Mouse (Mus musculus) limb, embryonic 14.5 days (tissue): ENCODE results near the gene Degs2. TPM values are rescaled to one million over a fixed set of nuclear protein-coding genes. Genes with fewer than 3 reads are reported as not detected.

ENCODE experiments used
- ATAC-seq: fragments of 200-750 bp; cut with Nextera tagmentation; 2 replicates; pipeline ENCODE4 v1.8.0; 2017; ENCODE audit warnings: low read depth, moderate number of reproducible peaks, moderate TSS enrichment; ENCODE audit not compliant: low FRiP score
- DNase-seq: peaks from one replicate; pipeline ENCODE4 v3.0.0-alpha.2; 2015; ENCODE audit warnings: low spot score
- H3K27ac ChIP-seq: fragments of 300-500 bp; sonication (generic); replicated peaks from 2 replicates; pipeline ENCODE4 v1.5.1; 2014; ENCODE audit warnings: low read depth, mild to moderate bottlenecking, low read length, moderate library complexity, mixed read lengths
- H3K27me3 ChIP-seq: fragments of 300-500 bp; sonication (generic); 2 replicates; pipeline ENCODE4 v1.6.1; 2014; ENCODE audit warnings: low read length, mixed read lengths; ENCODE audit not compliant: control insufficient read depth, insufficient read depth
- H3K36me3 ChIP-seq: fragments of 300-500 bp; sonication (generic); 2 replicates; pipeline ENCODE4 v1.6.1; 2014; ENCODE audit warnings: mild to moderate bottlenecking, low read length, moderate library complexity, mixed read lengths; ENCODE audit not compliant: control insufficient read depth, insufficient read depth
- H3K4me1 ChIP-seq: fragments of 300-500 bp; sonication (generic); 2 replicates; pipeline ENCODE4 v1.6.1; 2014; ENCODE audit warnings: antibody characterized with exemption, low read length, mixed read lengths; ENCODE audit not compliant: control insufficient read depth, insufficient read depth
- H3K4me2 ChIP-seq: fragments of 300-500 bp; sonication (generic); replicated peaks from 2 replicates; pipeline ENCODE4 v1.6.1; 2014; ENCODE audit warnings: low read depth, mild to moderate bottlenecking, low read length, moderate library complexity; ENCODE audit not compliant: severe bottlenecking
- H3K4me3 ChIP-seq: fragments of 300-500 bp; sonication (generic); replicated peaks from 2 replicates; pipeline ENCODE4 v1.5.1; 2014; ENCODE audit warnings: low read length
- H3K9ac ChIP-seq: fragments of 300-500 bp; sonication (generic); 2 replicates; pipeline ENCODE4 v1.6.1; 2014; ENCODE audit warnings: mild to moderate bottlenecking, low read depth, low read length, moderate library complexity; ENCODE audit not compliant: severe bottlenecking
- H3K9me3 ChIP-seq: fragments of 300-500 bp; sonication (generic); 2 replicates; pipeline ENCODE4 v1.6.1; 2016; ENCODE audit warnings: low read length; ENCODE audit not compliant: control insufficient read depth
- POLR2A ChIP-seq: fragments of 200-500 bp; IDR thresholded peaks from 2 replicates; pipeline ENCODE4 v1.8.0; 2012; ENCODE audit warnings: inconsistent platforms, mild to moderate bottlenecking, moderate library complexity, borderline replicate concordance; ENCODE audit not compliant: insufficient read depth, insufficient read length; ENCODE audit errors: extremely low read depth
- WGBS: fragments of 180-500 bp; shearing (Covaris S2); extraction: QIAGEN DNeasy Blood & Tissue Kit; methylation state at CpG from one replicate; pipeline ENCODE4 v1.1.7; 2014; 5-methylcytosine and 5-hydroxymethylcytosine counted together
- polyA plus RNA-seq, 2 experiments: library from polyadenylated mRNA; depleted of rRNA in 1 of 2; stranded (reverse) in 1 of 2; unstranded in 1 of 2; fragments of >200 nt; fragmentation: Nextera tagmentation in 1 of 2; extraction: Ambion mirVana in 1 of 2; gene quantifications; 2 replicates each; pipeline versions ENCODE4 v1.2.1 to v1.2.3; 2012 to 2014

Degs2 gene
- polyA plus RNA-seq (2012; rRNA removed) (not detected in 2 replicates), polyA plus RNA-seq (2014; fragmentation: Nextera tagmentation; extraction: Ambion mirVana) (1.1 and 1.8 TPM in 2 replicates)

DNA sequence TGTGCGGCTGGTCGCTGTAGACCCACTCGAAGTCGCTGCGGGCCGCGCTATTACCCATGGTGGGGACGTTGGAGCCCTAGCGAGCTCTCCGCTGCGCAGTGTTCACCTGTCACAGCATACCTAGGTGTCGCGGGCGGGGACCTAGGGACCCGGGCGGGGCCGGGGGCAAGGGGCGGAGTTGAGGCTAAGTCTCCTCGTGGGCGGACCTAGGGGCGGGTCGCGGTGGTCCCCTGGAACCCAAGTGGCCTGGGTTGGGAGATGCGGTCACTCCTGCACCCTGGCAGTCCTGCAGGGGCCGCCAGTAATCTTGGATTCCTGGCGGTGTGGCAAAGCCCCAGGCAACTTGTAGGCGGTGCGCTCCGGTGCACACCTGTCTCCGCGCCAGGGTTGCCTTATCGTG is at the start of gene Degs2:
Gene Degs2 (minus strand): TSS at position 131 of the 400 bp plus-strand sequence.
- Histone ChIP-seq H3K9ac (no peak within 1 kb of the TSS), H3K36me3 (no peaks in the 10 kb centered on the region), H3K27ac (no peak within 1 kb of the TSS), H3K9me3 (no peaks in the 10 kb centered on the region), H3K27me3 (peaks cover 27% of the 10 kb centered on the region), H3K4me1 (no peaks in the 10 kb centered on the region; the same call in 1 of the 2 replicates), H3K4me3 (peak within 1 kb of the TSS; percentile 25), H3K4me2 (peak within 1 kb of the TSS; percentile 47)
- WGBS = under 1% methylated on average over 30 of the region's 32 CpGs
- DNase-seq = no peak
- ATAC-seq = no peak; the same call in 1 of the 2 replicates
- no peak for TF ChIP-seq POLR2A

DNA sequence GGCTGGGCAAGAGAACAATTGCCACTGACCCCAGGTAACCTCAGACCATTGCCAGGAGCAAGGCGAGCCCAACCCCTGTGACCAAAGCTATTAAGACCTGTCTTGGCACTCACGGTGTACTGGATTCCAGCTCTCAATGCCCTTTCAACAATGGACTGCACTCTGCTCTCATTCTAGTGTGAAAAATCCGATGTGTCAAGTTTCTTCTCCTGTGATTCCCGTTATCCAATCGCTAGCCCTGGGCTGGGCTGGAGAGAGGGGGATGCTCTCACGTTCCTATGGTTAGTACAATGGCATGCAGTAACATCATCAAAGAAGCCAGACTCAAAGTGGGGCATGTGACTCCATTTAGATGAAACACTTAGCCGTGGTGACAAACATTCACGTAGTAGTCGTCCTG is 49.7 kb upstream of the Degs2 start:
- no peak overlapping the region for H3K27ac ChIP-seq
- no peaks in the 10 kb centered on the region for H3K36me3 ChIP-seq
- H3K4me3 ChIP-seq = no peak overlapping the region
- no peaks in the 10 kb centered on the region for H3K27me3 ChIP-seq
- no peak overlapping the region for H3K4me2 ChIP-seq
- H3K9me3 ChIP-seq = no peaks in the 10 kb centered on the region
- no peak for TF ChIP-seq POLR2A
- 58% methylated on average over 9 of the region's 9 CpGs for WGBS
- ATAC-seq (no peak), DNase-seq (no peak)
- H3K9ac ChIP-seq = no peak overlapping the region
- H3K4me1 ChIP-seq = no peaks in the 10 kb centered on the region

DNA sequence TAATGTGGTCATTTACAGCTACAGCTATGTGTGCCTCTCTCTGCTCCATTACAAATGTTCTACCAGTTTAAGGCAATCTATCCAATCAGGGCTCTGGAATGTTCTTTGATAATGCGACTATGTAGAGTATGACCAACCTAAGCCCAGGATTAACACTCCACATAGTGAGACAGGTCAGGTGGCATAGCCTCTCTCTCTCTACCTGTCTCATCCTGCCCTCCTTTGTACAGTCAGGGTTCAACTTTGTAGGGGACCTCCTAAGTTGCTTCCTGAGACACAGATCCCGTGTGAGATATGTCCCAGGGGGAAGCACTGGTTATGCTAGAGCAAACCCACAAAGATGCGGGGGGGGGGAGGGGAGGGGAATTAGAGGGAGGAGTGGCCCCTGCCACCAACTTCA is 48.1 kb upstream of the Degs2 start:
- no peaks in the 10 kb centered on the region for H3K9me3 ChIP-seq
- no peak overlapping the region for H3K4me2 ChIP-seq
- H3K36me3 ChIP-seq = no peaks in the 10 kb centered on the region
- no peak overlapping the region for H3K27ac ChIP-seq
- no peak overlapping the region for H3K4me3 ChIP-seq
- no peaks in the 10 kb centered on the region for H3K4me1 ChIP-seq
- WGBS = 66% methylated on average over 3 of the region's 3 CpGs
- no peak for TF ChIP-seq POLR2A
- H3K27me3 ChIP-seq = no peaks in the 10 kb centered on the region
- H3K9ac ChIP-seq = no peak overlapping the region
- DNase-seq (no peak), ATAC-seq (no peak)

DNA sequence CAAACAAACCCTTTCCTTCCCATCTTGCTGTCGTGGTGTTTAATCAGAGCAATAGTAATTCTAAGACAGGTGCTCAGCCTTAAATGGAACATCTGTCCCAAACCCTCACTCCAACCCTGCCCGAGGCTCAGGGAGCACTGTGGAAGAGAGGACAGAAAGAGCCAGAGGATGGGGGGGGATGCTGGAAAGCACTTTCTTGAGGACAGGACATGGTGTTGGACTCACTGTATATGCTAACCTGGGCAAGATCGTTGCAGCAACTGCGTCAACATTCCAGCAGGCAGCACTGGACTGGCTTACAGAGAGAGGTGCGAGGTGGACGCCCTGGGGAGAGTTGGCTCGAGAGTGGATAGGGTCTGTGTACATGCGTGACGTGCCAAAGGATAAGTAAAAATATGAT is 47.3 kb upstream of the Degs2 start:
- 79% methylated on average over 9 of the region's 9 CpGs for WGBS
- H3K4me2 ChIP-seq = no peak overlapping the region
- no peak overlapping the region for H3K9ac ChIP-seq
- H3K36me3 ChIP-seq = no peaks in the 10 kb centered on the region
- DNase-seq (no peak), ATAC-seq (no peak)
- H3K4me3 ChIP-seq = no peak overlapping the region
- H3K27ac ChIP-seq = no peak overlapping the region
- no peaks in the 10 kb centered on the region for H3K4me1 ChIP-seq
- no peak for TF ChIP-seq POLR2A
- no peaks in the 10 kb centered on the region for H3K27me3 ChIP-seq
- no peaks in the 10 kb centered on the region for H3K9me3 ChIP-seq

DNA sequence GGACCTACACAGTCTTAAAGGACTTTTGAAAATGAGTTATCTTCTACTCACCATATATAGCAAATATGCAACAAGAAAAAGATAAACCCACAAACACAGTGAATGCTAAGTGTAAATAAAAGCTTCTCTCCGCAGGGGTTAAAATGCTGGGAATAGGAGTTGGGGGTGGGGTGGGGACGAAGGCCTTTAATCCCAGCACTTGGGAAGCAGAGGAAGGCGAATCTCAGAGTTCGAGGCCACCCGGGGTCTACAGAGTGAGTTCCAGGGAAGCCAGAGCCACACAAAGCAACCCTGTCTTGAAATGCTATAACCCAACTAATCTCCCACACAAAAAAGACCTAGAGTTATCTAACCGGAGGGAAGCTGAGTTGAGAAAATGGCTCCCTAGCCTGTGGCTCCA is 46.9 kb upstream of the Degs2 start:
- no peaks in the 10 kb centered on the region for H3K27me3 ChIP-seq
- 74% methylated on average over 6 of the region's 6 CpGs for WGBS
- no peak for ATAC-seq
- no peaks in the 10 kb centered on the region for H3K4me1 ChIP-seq
- no peak overlapping the region for H3K27ac ChIP-seq
- H3K36me3 ChIP-seq = no peaks in the 10 kb centered on the region
- no peak overlapping the region for H3K4me2 ChIP-seq
- H3K9me3 ChIP-seq = no peaks in the 10 kb centered on the region
- H3K9ac ChIP-seq = no peak overlapping the region
- DNase-seq = no peak
- H3K4me3 ChIP-seq = no peak overlapping the region
- TF ChIP-seq POLR2A = no peak

DNA sequence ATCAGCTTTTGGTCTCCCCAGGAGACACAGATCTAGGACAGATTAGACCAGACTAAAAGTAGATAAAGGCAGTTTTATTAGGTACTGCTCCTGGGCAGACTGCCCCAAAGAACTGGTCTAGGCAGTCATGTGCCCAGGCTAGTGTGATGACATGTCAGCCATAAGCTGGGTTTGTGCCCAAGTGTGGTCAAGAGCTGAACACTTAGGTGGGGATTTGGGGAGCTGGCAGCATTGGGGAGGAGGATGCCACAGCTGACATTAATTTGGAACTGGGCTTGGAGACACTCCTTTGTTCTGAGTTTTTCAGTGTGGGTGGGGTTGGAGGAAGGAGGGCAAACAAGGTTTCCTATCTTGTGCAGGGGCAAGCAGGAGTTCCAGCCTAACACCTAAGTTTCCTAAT is 43.9 kb upstream of the Degs2 start:
- no peaks in the 10 kb centered on the region for H3K27me3 ChIP-seq
- no peaks in the 10 kb centered on the region for H3K4me1 ChIP-seq
- H3K9me3 ChIP-seq = no peaks in the 10 kb centered on the region
- ATAC-seq (no peak), DNase-seq (no peak)
- H3K4me3 ChIP-seq = no peak overlapping the region
- H3K9ac ChIP-seq = no peak overlapping the region
- H3K27ac ChIP-seq = no peak overlapping the region
- no peak for TF ChIP-seq POLR2A
- H3K36me3 ChIP-seq = no peaks in the 10 kb centered on the region
- no peak overlapping the region for H3K4me2 ChIP-seq
